Mouse (Mus musculus) small intestine, adult 2 months (tissue): ENCODE measurements at regions not wholly inside any gene's neighbourhood (a gene's known extent, or its start where the extent isn't known, plus 50 kb on each side); places are given as distances from the start of the nearest gene placed in this dataset.

Source experiments
- H3K27ac ChIP-seq: fragments of 200-500 bp; 2 replicates; pipeline ENCODE4 v1.5.1; 2012; ENCODE audit warnings: low read depth, low read length, control low read depth, inconsistent platforms; ENCODE audit not compliant: insufficient read depth
- H3K27me3 ChIP-seq: fragments of 200-500 bp; 2 replicates; pipeline ENCODE4 v1.6.1; 2012; ENCODE audit warnings: mild to moderate bottlenecking, moderate library complexity, low read length, inconsistent platforms; ENCODE audit not compliant: control insufficient read depth, insufficient read depth
- H3K36me3 ChIP-seq: fragments of 200-500 bp; 2 replicates; pipeline ENCODE4 v1.6.1; 2012; ENCODE audit warnings: mild to moderate bottlenecking, low read length, control low read depth, inconsistent platforms; ENCODE audit not compliant: control insufficient read depth, insufficient read depth
- H3K4me1 ChIP-seq: fragments of 200-500 bp; 2 replicates; pipeline ENCODE4 v1.6.1; 2012; ENCODE audit warnings: low read length, inconsistent platforms, mixed read lengths; ENCODE audit not compliant: control insufficient read depth, insufficient read depth, insufficient read length
- H3K4me3 ChIP-seq: fragments of 200-500 bp; 2 replicates; pipeline ENCODE4 v1.5.1; 2012; ENCODE audit warnings: low read depth, mild to moderate bottlenecking, control low read depth, inconsistent platforms, low read length, moderate library complexity
- CTCF ChIP-seq: fragments of 200-500 bp; IDR thresholded peaks from 2 replicates; pipeline ENCODE4 v1.5.1; 2012; ENCODE audit warnings: low read depth, mild to moderate bottlenecking, control low read depth, inconsistent platforms, low read length, moderate library complexity, mixed read lengths; ENCODE audit not compliant: insufficient replicate concordance, insufficient read length; ENCODE audit errors: extremely low read depth
- POLR2A ChIP-seq: fragments of 200-500 bp; IDR thresholded peaks from 2 replicates; pipeline ENCODE4 v1.6.1; 2012; ENCODE audit warnings: low read depth, mild to moderate bottlenecking, control low read depth, inconsistent platforms, low read length, moderate library complexity
- WGBS: fragments of 180-500 bp; shearing (Covaris S2); methylation state at CpG from one replicate; pipeline ENCODE4 v1.1.7; 2018; 5-methylcytosine and 5-hydroxymethylcytosine counted together

GRCm38 (mm10) chr3:151252458-151252857 is 185.2 kb upstream of the Adgrl4 start:
- no peak overlapping the region for H3K4me3 ChIP-seq
- no peak overlapping the region for H3K27ac ChIP-seq
- no peaks in the 10 kb centered on the region for H3K36me3 ChIP-seq
- TF ChIP-seq CTCF (no peak), POLR2A (no peak)
- WGBS: 74% methylated on average over 2 of the region's 2 CpGs
- no peaks in the 10 kb centered on the region for H3K27me3 ChIP-seq
- no peaks in the 10 kb centered on the region for H3K4me1 ChIP-seq

GRCm38 (mm10) chr3:151262821-151263220 is 174.9 kb upstream of the Adgrl4 start:
- Histone ChIP-seq H3K4me3 (no peak overlapping the region), H3K36me3 (no peaks in the 10 kb centered on the region), H3K4me1 (no peaks in the 10 kb centered on the region), H3K27ac (no peak overlapping the region), H3K27me3 (no peaks in the 10 kb centered on the region)
- no peak for TF ChIP-seq POLR2A
- no peak for TF ChIP-seq CTCF
- WGBS: 59% methylated on average over 3 of the region's 3 CpGs

- Histone ChIP-seq H3K36me3 (no peaks in the 10 kb centered on the region), H3K27ac (no peak overlapping the region), H3K4me1 (no peaks in the 10 kb centered on the region), H3K4me3 (no peak overlapping the region), H3K27me3 (no peaks in the 10 kb centered on the region)
- TF ChIP-seq CTCF (no peak), POLR2A (no peak)
- 36% methylated on average over 2 of the region's 2 CpGs for WGBS
Measured at GRCm38 (mm10) chr3:151265658-151266057, 172.0 kb upstream of the Adgrl4 start.

GRCm38 (mm10) chr3:151269514-151269913 is 168.2 kb upstream of the Adgrl4 start:
- Histone ChIP-seq H3K27ac (no peak overlapping the region), H3K27me3 (no peaks in the 10 kb centered on the region), H3K4me1 (no peaks in the 10 kb centered on the region), H3K36me3 (no peaks in the 10 kb centered on the region), H3K4me3 (no peak overlapping the region)
- TF ChIP-seq POLR2A (no peak), CTCF (no peak)
- WGBS: 70% methylated on average over 2 of the region's 2 CpGs

GRCm38 (mm10) chr3:151283829-151284228 is 153.9 kb upstream of the Adgrl4 start:
- H3K4me3 ChIP-seq: no peak overlapping the region
- no peak overlapping the region for H3K27ac ChIP-seq
- no peaks in the 10 kb centered on the region for H3K36me3 ChIP-seq
- no peaks in the 10 kb centered on the region for H3K4me1 ChIP-seq
- H3K27me3 ChIP-seq: no peaks in the 10 kb centered on the region
- 85% methylated on average over 1 of the region's 1 CpGs for WGBS
- TF ChIP-seq POLR2A (no peak), CTCF (no peak)

- WGBS: 44% methylated on average over 11 of the region's 11 CpGs
- no peaks in the 10 kb centered on the region for H3K36me3 ChIP-seq
- no peak overlapping the region for H3K27ac ChIP-seq
- no peak overlapping the region for H3K4me3 ChIP-seq
- TF ChIP-seq CTCF (no peak), POLR2A (no peak)
- H3K27me3 ChIP-seq: no peaks in the 10 kb centered on the region
- no peaks in the 10 kb centered on the region for H3K4me1 ChIP-seq
Measured at GRCm38 (mm10) chr3:151293981-151294605, 143.6 kb upstream of the Adgrl4 start.

- TF ChIP-seq POLR2A (no peak), CTCF (no peak)
- no peaks in the 10 kb centered on the region for H3K4me1 ChIP-seq
- H3K27ac ChIP-seq: 0 out of 2 replicates have a peak overlapping the region, but pooled peaks have one; percentile 3
- H3K36me3 ChIP-seq: no peaks in the 10 kb centered on the region
- no peak overlapping the region for H3K4me3 ChIP-seq
- no peaks in the 10 kb centered on the region for H3K27me3 ChIP-seq
- WGBS: 74% methylated on average over 7 of the region's 7 CpGs
Measured at GRCm38 (mm10) chr3:151294606-151295005, 143.1 kb upstream of the Adgrl4 start.

- Histone ChIP-seq H3K27ac (no peak overlapping the region), H3K36me3 (no peaks in the 10 kb centered on the region), H3K27me3 (no peaks in the 10 kb centered on the region), H3K4me1 (no peaks in the 10 kb centered on the region), H3K4me3 (no peak overlapping the region)
- TF ChIP-seq CTCF (no peak), POLR2A (no peak)
- 74% methylated on average over 9 of the region's 9 CpGs for WGBS
Measured at GRCm38 (mm10) chr3:151295027-151295426, 142.7 kb upstream of the Adgrl4 start.
